Mouse (Mus musculus) intestine, embryonic 16.5 days (tissue): ENCODE data around the gene Shisal1. TPM values are rescaled to one million over a fixed set of nuclear protein-coding genes. Genes with fewer than 3 reads are reported as not detected.

ENCODE experiments used
- ATAC-seq: fragments of 200-750 bp; cut with Nextera tagmentation; 2 replicates; pipeline ENCODE4 v1.8.0; 2017; ENCODE audit warnings: moderate TSS enrichment, moderate library complexity
- H3K27ac ChIP-seq: fragments of 300-500 bp; sonication (generic); 2 replicates; pipeline ENCODE4 v1.5.1; 2014; ENCODE audit warnings: mild to moderate bottlenecking, low read length
- H3K27me3 ChIP-seq: fragments of 300-500 bp; sonication (generic); replicated peaks from 2 replicates; pipeline ENCODE4 v1.6.1; 2014; ENCODE audit warnings: low read length, control low read depth, mixed read lengths; ENCODE audit not compliant: control insufficient read depth, insufficient read depth
- H3K36me3 ChIP-seq: fragments of 300-500 bp; sonication (generic); 2 replicates; pipeline ENCODE4 v1.6.1; 2014; ENCODE audit warnings: low read length, control low read depth; ENCODE audit not compliant: control insufficient read depth, insufficient read depth
- H3K4me1 ChIP-seq: fragments of 300-500 bp; sonication (generic); 2 replicates; pipeline ENCODE4 v1.6.1; 2014; ENCODE audit warnings: low read length, control low read depth, mixed read lengths; ENCODE audit not compliant: control insufficient read depth, insufficient read depth
- H3K4me2 ChIP-seq: fragments of 300-500 bp; sonication (generic); 2 replicates; pipeline ENCODE4 v1.6.1; 2014; ENCODE audit warnings: low read depth, low read length, control low read depth
- H3K4me3 ChIP-seq: fragments of 300-500 bp; sonication (generic); 2 replicates; pipeline ENCODE4 v1.5.1; 2014; ENCODE audit warnings: mild to moderate bottlenecking, low read length
- H3K9ac ChIP-seq: fragments of 300-500 bp; sonication (generic); 2 replicates; pipeline ENCODE4 v1.6.1; 2014; ENCODE audit warnings: low read depth, low read length
- H3K9me3 ChIP-seq: fragments of 300-500 bp; sonication (generic); 2 replicates; pipeline ENCODE4 v1.6.1; 2016; ENCODE audit warnings: low read length, control low read depth; ENCODE audit not compliant: control insufficient read depth
- WGBS: fragments of 180-500 bp; shearing (Covaris S2); extraction: QIAGEN DNeasy Blood & Tissue Kit; methylation state at CpG from one replicate; pipeline ENCODE4 v1.1.7; 2014; 5-methylcytosine and 5-hydroxymethylcytosine counted together
- polyA plus RNA-seq: library from polyadenylated mRNA; unstranded; fragments of >200 nt; fragmentation: Nextera tagmentation; extraction: Ambion mirVana; gene quantifications from 2 replicates; pipeline ENCODE4 v1.2.1, GENCODE M21; 2015

The Shisal1 gene
- polyA plus RNA-seq, 1 experiment from 2014 or later, result 0.77 TPM

- ATAC-seq, result no peak
- Histone ChIP-seq H3K4me3 (no peak overlapping the region), H3K36me3 (no peaks in the 10 kb centered on the region), H3K9ac (no peak overlapping the region), H3K4me2 (no peak overlapping the region), H3K9me3 (no peaks in the 10 kb centered on the region), H3K4me1 (no peaks in the 10 kb centered on the region), H3K27me3 (no peaks in the 10 kb centered on the region), H3K27ac (no peak overlapping the region)
- 79% methylated on average over 10 of the region's 10 CpGs for WGBS
Observed at GRCm38 (mm10) chr15:84433586-84434185, 13.2 kb downstream of the Shisal1 start.

- Histone ChIP-seq H3K4me3 (no peak overlapping the region), H3K4me2 (no peak overlapping the region), H3K27ac (no peak overlapping the region), H3K9ac (no peak overlapping the region), H3K36me3 (no peaks in the 10 kb centered on the region), H3K27me3 (no peaks in the 10 kb centered on the region), H3K9me3 (no peaks in the 10 kb centered on the region), H3K4me1 (no peaks in the 10 kb centered on the region)
- ATAC-seq, result no peak
- WGBS, result 71% methylated on average over 5 of the region's 5 CpGs
Observed at GRCm38 (mm10) chr15:84430482-84430881, 16.4 kb downstream of the Shisal1 start.

GRCm38 (mm10) chr15:84427624-84428023 lies 19.3 kb downstream of the Shisal1 start:
- Histone ChIP-seq H3K4me2 (no peak overlapping the region), H3K27me3 (no peaks in the 10 kb centered on the region), H3K9ac (no peak overlapping the region), H3K4me3 (no peak overlapping the region), H3K9me3 (no peaks in the 10 kb centered on the region), H3K4me1 (no peaks in the 10 kb centered on the region), H3K27ac (no peak overlapping the region), H3K36me3 (no peaks in the 10 kb centered on the region)
- 90% methylated on average over 6 of the region's 6 CpGs for WGBS
- no peak for ATAC-seq

GRCm38 (mm10) chr15:84425733-84426132 lies 21.2 kb downstream of the Shisal1 start:
- Histone ChIP-seq H3K4me3 (no peak overlapping the region), H3K36me3 (no peaks in the 10 kb centered on the region), H3K9me3 (no peaks in the 10 kb centered on the region), H3K9ac (no peak overlapping the region), H3K4me1 (no peaks in the 10 kb centered on the region), H3K4me2 (no peak overlapping the region), H3K27me3 (no peaks in the 10 kb centered on the region), H3K27ac (no peak overlapping the region)
- no peak for ATAC-seq
- 77% methylated on average over 5 of the region's 5 CpGs for WGBS

- Histone ChIP-seq H3K9ac (no peak overlapping the region), H3K27me3 (no peaks in the 10 kb centered on the region), H3K4me3 (no peak overlapping the region), H3K27ac (no peak overlapping the region), H3K4me2 (no peak overlapping the region), H3K4me1 (no peaks in the 10 kb centered on the region), H3K9me3 (no peaks in the 10 kb centered on the region), H3K36me3 (no peaks in the 10 kb centered on the region)
- WGBS, result 78% methylated on average over 5 of the region's 5 CpGs
- ATAC-seq, result no peak
Observed at GRCm38 (mm10) chr15:84423781-84424180, 23.1 kb downstream of the Shisal1 start.

GRCm38 (mm10) chr15:84418266-84418610 lies 28.7 kb downstream of the Shisal1 start:
- H3K4me2 ChIP-seq, result no peak overlapping the region
- H3K9me3 ChIP-seq, result no peaks in the 10 kb centered on the region
- no peak overlapping the region for H3K9ac ChIP-seq
- no peaks in the 10 kb centered on the region for H3K27me3 ChIP-seq
- ATAC-seq, result no peak
- no peak overlapping the region for H3K27ac ChIP-seq
- no peaks in the 10 kb centered on the region for H3K36me3 ChIP-seq
- H3K4me1 ChIP-seq, result no peaks in the 10 kb centered on the region
- H3K4me3 ChIP-seq, result no peak overlapping the region
- 54% methylated on average over 4 of the region's 4 CpGs for WGBS

- Histone ChIP-seq H3K4me1 (no peaks in the 10 kb centered on the region), H3K4me2 (no peak overlapping the region), H3K4me3 (no peak overlapping the region), H3K27ac (0 out of 2 replicates have a peak overlapping the region, but pooled peaks have one; percentile 31), H3K9ac (no peak overlapping the region), H3K27me3 (no peaks in the 10 kb centered on the region), H3K36me3 (no peaks in the 10 kb centered on the region), H3K9me3 (no peaks in the 10 kb centered on the region)
- 60% methylated on average over 13 of the region's 13 CpGs for WGBS
- no peak for ATAC-seq
Observed at GRCm38 (mm10) chr15:84417592-84418265, 29.2 kb downstream of the Shisal1 start.

- H3K4me2 ChIP-seq, result no peak overlapping the region
- no peaks in the 10 kb centered on the region for H3K4me1 ChIP-seq
- H3K9me3 ChIP-seq, result no peaks in the 10 kb centered on the region
- no peak overlapping the region for H3K9ac ChIP-seq
- no peak overlapping the region for H3K4me3 ChIP-seq
- H3K27me3 ChIP-seq, result no peaks in the 10 kb centered on the region
- no peak overlapping the region for H3K27ac ChIP-seq
- WGBS, result 66% methylated on average over 14 of the region's 14 CpGs
- ATAC-seq, result no peak
- H3K36me3 ChIP-seq, result no peaks in the 10 kb centered on the region
Observed at GRCm38 (mm10) chr15:84417017-84417416, 29.9 kb downstream of the Shisal1 start.

GRCm38 (mm10) chr15:84414040-84414848 lies 32.7 kb downstream of the Shisal1 start:
- WGBS, result 36% methylated on average over 9 of the region's 9 CpGs

More at GRCm38 (mm10) chr15:84414040-84414848, 32.7 kb downstream of the Shisal1 start:
- Histone ChIP-seq H3K9me3 (no peaks in the 10 kb centered on the region), H3K4me1 (no peaks in the 10 kb centered on the region), H3K9ac (no peak overlapping the region), H3K36me3 (no peaks in the 10 kb centered on the region), H3K27ac (0 out of 2 replicates have a peak overlapping the region, but pooled peaks have one; percentile 29), H3K4me3 (no peak overlapping the region), H3K4me2 (no peak overlapping the region), H3K27me3 (no peaks in the 10 kb centered on the region)
- ATAC-seq, result no peak
